Mouse (Mus musculus): ENCODE measurements around the gene Kl. TPM values are rescaled to one million over a fixed set of nuclear protein-coding genes. Genes with fewer than 3 reads are reported as not detected.

The Kl gene
- total and polyA plus RNA-seq, 3 experiments = 0.16 TPM; not detected in 2

GRCm38 (mm10) chr5:151024483-151024882 is 72.1 kb downstream of the Kl start:
- DNase-seq (ENCODE audit: low spot score) = no peak
- Histone ChIP-seq H3K36me3 (replicated peaks) (no peaks in the 10 kb centered on the region), H3K27me3 (ENCODE audit: insufficient read depth, low read length) (no peaks in the 10 kb centered on the region), H3K9me3 (replicated peaks) (peaks cover 33% of the 10 kb centered on the region), H3K4me1 (ENCODE audit: insufficient read depth, low read depth, low read length) (no peaks in the 10 kb centered on the region), H3K4me3 (ENCODE audit: low read depth, low read length) (no peak overlapping the region)
- no peak for TF ChIP-seq CTCF (IDR thresholded peaks at IDR 0.05; ENCODE audit: low read depth, low read length)
- TF ChIP-seq POLR2AphosphoS5 (IDR thresholded peaks at IDR 0.05; ENCODE audit: insufficient replicate concordance, low read depth, low read length) = no peak
- TF ChIP-seq TAL1 (conservative IDR thresholded peaks at IDR 0.05; ENCODE audit: low read depth, low read length) = no peak
- TF ChIP-seq GATA1 (IDR thresholded peaks at IDR 0.05; ENCODE audit: borderline replicate concordance, low read length) = no peak
- no peak for TF ChIP-seq GATA2 (IDR thresholded peaks at IDR 0.05; ENCODE audit: borderline replicate concordance, low read depth, low read length)
- ATAC-seq (ENCODE audit: extremely low read depth, insufficient number of reproducible peaks, low FRiP score, poor library complexity, severe bottlenecking) = no peak

DNA sequence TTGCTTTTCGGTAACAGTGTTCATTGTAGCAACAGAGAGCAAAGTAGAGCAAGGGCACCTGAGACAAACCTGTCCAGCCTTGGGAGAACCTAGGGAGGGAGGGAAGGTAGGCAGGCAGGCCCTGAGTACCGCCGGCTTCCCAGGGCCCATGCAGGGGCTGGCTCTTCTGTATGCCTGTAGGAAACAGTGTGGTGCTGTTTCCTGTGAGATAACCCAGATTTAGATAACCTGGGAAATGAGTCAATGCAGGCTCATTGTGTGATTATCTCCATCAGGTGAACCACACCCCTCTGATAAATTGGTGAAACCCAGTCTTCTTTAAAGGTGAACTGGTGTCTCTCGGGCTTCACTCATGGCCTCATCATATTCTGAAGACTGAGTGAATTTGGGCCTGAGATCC is 73.7 kb downstream of the Kl start:
- Histone ChIP-seq H3K9me3 (replicated peaks) (peaks cover 28% of the 10 kb centered on the region), H3K36me3 (replicated peaks) (no peaks in the 10 kb centered on the region), H3K4me3 (ENCODE audit: low read depth, low read length) (no peak overlapping the region), H3K4me1 (ENCODE audit: insufficient read depth, low read depth, low read length) (no peaks in the 10 kb centered on the region), H3K27me3 (ENCODE audit: insufficient read depth, low read length) (no peaks in the 10 kb centered on the region)
- TF ChIP-seq POLR2AphosphoS5 (IDR thresholded peaks at IDR 0.05; ENCODE audit: insufficient replicate concordance, low read depth, low read length) (no peak), GATA2 (IDR thresholded peaks at IDR 0.05; ENCODE audit: borderline replicate concordance, low read depth, low read length) (no peak), TAL1 (conservative IDR thresholded peaks at IDR 0.05; ENCODE audit: low read depth, low read length) (no peak), GATA1 (IDR thresholded peaks at IDR 0.05; ENCODE audit: borderline replicate concordance, low read length) (no peak), CTCF (IDR thresholded peaks at IDR 0.05; ENCODE audit: low read depth, low read length) (no peak)
- ATAC-seq (ENCODE audit: extremely low read depth, insufficient number of reproducible peaks, low FRiP score, poor library complexity, severe bottlenecking) (no peak), DNase-seq (ENCODE audit: low spot score) (no peak)

DNA sequence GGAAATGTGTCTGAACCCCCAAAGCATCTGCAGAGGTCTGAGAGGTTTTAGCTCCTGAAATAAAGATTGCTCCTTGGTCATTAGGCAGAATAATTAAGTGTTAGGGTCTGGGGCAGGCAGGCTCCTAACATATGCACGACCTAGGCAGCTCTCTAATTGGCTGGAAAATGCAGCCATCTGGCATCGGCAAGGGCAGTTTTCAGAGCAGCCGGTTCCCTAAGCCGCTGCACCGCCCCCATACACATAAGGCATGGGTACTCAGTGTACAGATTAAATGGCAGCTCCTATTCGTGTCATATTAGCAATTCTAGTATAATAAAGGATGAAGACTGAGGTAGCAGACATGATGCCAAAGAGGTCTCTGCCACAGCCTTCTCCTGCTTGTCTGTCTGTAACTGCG is 74.8 kb downstream of the Kl start:
- no peaks in the 10 kb centered on the region for H3K27me3 ChIP-seq (ENCODE audit: insufficient read depth, low read length)
- TF ChIP-seq GATA1 (IDR thresholded peaks at IDR 0.05; ENCODE audit: borderline replicate concordance, low read length) = no peak
- no peak for TF ChIP-seq TAL1 (conservative IDR thresholded peaks at IDR 0.05; ENCODE audit: low read depth, low read length)
- TF ChIP-seq CTCF (IDR thresholded peaks at IDR 0.05; ENCODE audit: low read depth, low read length) = no peak
- no peak for TF ChIP-seq POLR2AphosphoS5 (IDR thresholded peaks at IDR 0.05; ENCODE audit: insufficient replicate concordance, low read depth, low read length)
- no peak for TF ChIP-seq GATA2 (IDR thresholded peaks at IDR 0.05; ENCODE audit: borderline replicate concordance, low read depth, low read length)
- no peak for DNase-seq (ENCODE audit: low spot score)
- no peaks in the 10 kb centered on the region for H3K4me1 ChIP-seq (ENCODE audit: insufficient read depth, low read depth, low read length)
- no peak for ATAC-seq (ENCODE audit: extremely low read depth, insufficient number of reproducible peaks, low FRiP score, poor library complexity, severe bottlenecking)
- H3K9me3 ChIP-seq (replicated peaks) = peaks cover 33% of the 10 kb centered on the region
- H3K36me3 ChIP-seq (replicated peaks) = no peaks in the 10 kb centered on the region
- H3K4me3 ChIP-seq (ENCODE audit: low read depth, low read length) = no peak overlapping the region

GRCm38 (mm10) chr5:151028906-151029305 is 76.5 kb downstream of the Kl start:
- Histone ChIP-seq H3K27me3 (ENCODE audit: insufficient read depth, low read length) (no peaks in the 10 kb centered on the region), H3K4me3 (ENCODE audit: low read depth, low read length) (no peak overlapping the region), H3K36me3 (replicated peaks) (no peaks in the 10 kb centered on the region), H3K9me3 (replicated peaks) (peaks cover 30% of the 10 kb centered on the region), H3K4me1 (ENCODE audit: insufficient read depth, low read depth, low read length) (no peaks in the 10 kb centered on the region)
- TF ChIP-seq GATA1 (IDR thresholded peaks at IDR 0.05; ENCODE audit: borderline replicate concordance, low read length) (no peak), GATA2 (IDR thresholded peaks at IDR 0.05; ENCODE audit: borderline replicate concordance, low read depth, low read length) (no peak), POLR2AphosphoS5 (IDR thresholded peaks at IDR 0.05; ENCODE audit: insufficient replicate concordance, low read depth, low read length) (no peak), CTCF (IDR thresholded peaks at IDR 0.05; ENCODE audit: low read depth, low read length) (no peak), TAL1 (conservative IDR thresholded peaks at IDR 0.05; ENCODE audit: low read depth, low read length) (no peak)
- ATAC-seq (ENCODE audit: extremely low read depth, insufficient number of reproducible peaks, low FRiP score, poor library complexity, severe bottlenecking) (no peak), DNase-seq (ENCODE audit: low spot score) (no peak)

GRCm38 (mm10) chr5:151034715-151035512 is 82.5 kb downstream of the Kl start:
- Histone ChIP-seq H3K9me3 (replicated peaks) (peaks cover 31% of the 10 kb centered on the region), H3K36me3 (replicated peaks) (no peaks in the 10 kb centered on the region), H3K4me3 (ENCODE audit: low read depth, low read length) (no peak overlapping the region), H3K4me1 (ENCODE audit: insufficient read depth, low read depth, low read length) (no peaks in the 10 kb centered on the region), H3K27me3 (ENCODE audit: insufficient read depth, low read length) (no peaks in the 10 kb centered on the region)
- ATAC-seq (ENCODE audit: extremely low read depth, insufficient number of reproducible peaks, low FRiP score, poor library complexity, severe bottlenecking) (no peak), DNase-seq (ENCODE audit: low spot score) (no peak)
- TF ChIP-seq GATA2 (IDR thresholded peaks at IDR 0.05; ENCODE audit: borderline replicate concordance, low read depth, low read length) = no peak
- TF ChIP-seq CTCF (IDR thresholded peaks at IDR 0.05; ENCODE audit: low read depth, low read length) = no peak
- no peak for TF ChIP-seq TAL1 (conservative IDR thresholded peaks at IDR 0.05; ENCODE audit: low read depth, low read length)
- TF ChIP-seq POLR2AphosphoS5 (IDR thresholded peaks at IDR 0.05; ENCODE audit: insufficient replicate concordance, low read depth, low read length) = no peak
- TF ChIP-seq GATA1 (IDR thresholded peaks at IDR 0.05; ENCODE audit: borderline replicate concordance, low read length) = no peak

DNA sequence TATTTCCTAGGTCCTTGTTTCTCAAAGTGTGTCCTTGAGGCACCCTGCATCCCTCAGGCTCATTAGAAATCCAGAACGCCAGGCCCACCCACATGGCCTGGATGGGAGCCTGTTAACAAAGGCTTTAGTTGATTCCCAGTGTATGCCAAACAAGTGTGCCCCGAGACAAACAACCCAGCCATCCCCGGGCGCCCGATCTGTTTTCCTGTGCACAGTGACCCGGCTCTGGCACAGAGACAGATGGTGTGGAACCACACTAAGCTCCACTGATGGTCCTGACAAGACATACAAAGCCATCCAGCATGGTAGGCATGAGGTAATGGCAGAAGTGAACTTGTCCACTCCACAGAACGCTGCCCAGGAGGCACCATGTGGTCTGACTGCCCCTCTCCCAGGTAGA is 85.5 kb downstream of the Kl start:
- H3K4me1 ChIP-seq (ENCODE audit: insufficient read depth, low read depth, low read length) = no peaks in the 10 kb centered on the region
- H3K27me3 ChIP-seq (ENCODE audit: insufficient read depth, low read length) = no peaks in the 10 kb centered on the region
- peaks cover 33% of the 10 kb centered on the region for H3K9me3 ChIP-seq (replicated peaks)
- DNase-seq (ENCODE audit: low spot score) (no peak), ATAC-seq (ENCODE audit: extremely low read depth, insufficient number of reproducible peaks, low FRiP score, poor library complexity, severe bottlenecking) (no peak)
- H3K4me3 ChIP-seq (ENCODE audit: low read depth, low read length) = no peak overlapping the region
- TF ChIP-seq POLR2AphosphoS5 (IDR thresholded peaks at IDR 0.05; ENCODE audit: insufficient replicate concordance, low read depth, low read length) = no peak
- TF ChIP-seq GATA2 (IDR thresholded peaks at IDR 0.05; ENCODE audit: borderline replicate concordance, low read depth, low read length) = no peak
- TF ChIP-seq CTCF (IDR thresholded peaks at IDR 0.05; ENCODE audit: low read depth, low read length) = no peak
- no peak for TF ChIP-seq GATA1 (IDR thresholded peaks at IDR 0.05; ENCODE audit: borderline replicate concordance, low read length)
- no peak for TF ChIP-seq TAL1 (conservative IDR thresholded peaks at IDR 0.05; ENCODE audit: low read depth, low read length)
- no peaks in the 10 kb centered on the region for H3K36me3 ChIP-seq (replicated peaks)

All from G1E (cell line).